Mouse (Mus musculus) layer of hippocampus, adult 2 months (tissue): Measurements from ENCODE around the gene Sec23ip. TPM values are rescaled to one million over a fixed set of nuclear protein-coding genes. Genes with fewer than 3 reads are reported as not detected.

Experiments
- DNase-seq, 2 experiments: peaks; one replicate each; pipeline ENCODE4 v3.0.0; 2022; ENCODE audit warnings: low spot score in 2 of 2
- H3K27ac ChIP-seq: fragments of 200-600 bp; 2 replicates; pipeline ENCODE4 v1.8.1; 2022
- H3K4me3 ChIP-seq: fragments of 200-600 bp; 2 replicates; pipeline ENCODE4 v1.8.1; 2022; ENCODE audit warnings: mild to moderate bottlenecking
- CTCF ChIP-seq: fragments of 200-600 bp; conservative IDR thresholded peaks from 2 replicates; pipeline ENCODE4 v1.8.1; 2022; ENCODE audit warnings: antibody characterized with exemption, mild to moderate bottlenecking, moderate library complexity
- microRNA-seq, 2 experiments: library from miRNA; unstranded; fragments of <30 nt; microRNA quantifications; one replicate each; pipeline ENCODE4 v1.2.0; 2021
- total RNA-seq, 2 experiments: library from RNA; stranded (reverse); gene quantifications; 2 replicates each; pipeline ENCODE4 v1.2.3; 2021

Gene Sec23ip
- total RNA-seq, 2 experiments from 2014 or later: 46.9 to 59.3 TPM

- DNase-seq: no peak
- no peak overlapping the region for H3K27ac ChIP-seq
- no peak overlapping the region for H3K4me3 ChIP-seq
- TF ChIP-seq CTCF: no peak
Observed at GRCm38 (mm10) chr7:128832455-128833081, 87.8 kb downstream of the Sec23ip start.

DNA sequence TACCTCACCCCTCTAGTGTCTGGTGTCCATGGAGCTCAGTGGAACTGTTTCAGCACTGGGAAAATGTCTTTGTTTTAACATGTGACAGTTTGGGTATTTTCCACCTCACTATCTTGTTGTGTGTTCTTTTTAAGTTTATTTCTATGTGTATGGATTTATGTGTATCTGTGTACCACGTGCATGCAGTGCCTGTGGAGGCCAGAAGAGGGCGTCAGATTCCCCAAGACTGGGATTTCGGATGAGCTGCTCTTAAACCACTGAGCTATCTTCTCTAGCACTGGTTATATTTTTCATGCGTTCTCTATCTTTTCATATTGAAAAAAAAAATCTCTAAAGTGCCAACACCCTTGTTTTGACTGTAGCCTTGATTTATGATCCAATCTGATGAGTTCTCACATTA lies 88.5 kb downstream of the Sec23ip start:
- Histone ChIP-seq H3K27ac (no peak overlapping the region), H3K4me3 (no peak overlapping the region)
- TF ChIP-seq CTCF: peak; percentile 45
- no peak for DNase-seq

Small RNA genes lying within 50 kb of the gene (microRNA-seq; reads per million reads assigned to microRNA genes)
- 0 reads per million in 2 experiments for gene Gm25778

Other genes starting within 250 kb of the Sec23ip start
- 10 to 100 TPM; 10.3 to 11.0 TPM for gene Bag3, start 221.3 kb upstream of the Sec23ip start, total RNA-seq
- gene Inpp5f, start 133.6 kb upstream of the Sec23ip start, total RNA-seq: 100 to 1,000 TPM; 108 to 111 TPM
- 10 to 100 TPM; 25.0 to 31.2 TPM for gene Mcmbp, start 4.4 kb upstream of the Sec23ip start, total RNA-seq